Mouse (Mus musculus): Measurements from ENCODE around the gene Cib4. TPM values are rescaled to one million over a fixed set of nuclear protein-coding genes. Genes with fewer than 3 reads are reported as not detected.

Cib4 gene
- polyA plus RNA-seq (2016; fragmentation: Nextera tagmentation; extraction: Ambion mirVana), result not detected in 2 replicates

GRCm38 (mm10) chr5:30545698-30546097, at the start of gene Cib4:
Cib4 (minus strand) TSS chr5:30545836.
- Histone ChIP-seq H3K9ac (no peak within 1 kb of the TSS), H3K27ac (no peak within 1 kb of the TSS), H3K4me1 (peaks cover 2% of the 10 kb centered on the region; the same call in 1 of the 2 replicates), H3K4me2 (no peak within 1 kb of the TSS), H3K9me3 (no peaks in the 10 kb centered on the region), H3K36me3 (replicated peaks) (no peaks in the 10 kb centered on the region), H3K27me3 (0 out of 2 replicates have a peak, but pooled peaks cover 5% of the 10 kb centered on the region), H3K4me3 (replicated peaks) (no peak within 1 kb of the TSS)
- ATAC-seq (ENCODE audit: low FRiP score), result no peak
- WGBS, result 65% methylated on average over 2 of the region's 2 CpGs

- Histone ChIP-seq H3K27me3 (peaks cover 15% of the 10 kb centered on the region), H3K4me3 (replicated peaks) (no peak overlapping the region), H3K36me3 (replicated peaks) (no peaks in the 10 kb centered on the region), H3K9ac (no peak overlapping the region), H3K27ac (no peak overlapping the region), H3K4me1 (peaks cover 20% of the 10 kb centered on the region; the same call in 1 of the 2 replicates), H3K4me2 (no peak overlapping the region), H3K9me3 (no peaks in the 10 kb centered on the region)
- ATAC-seq (ENCODE audit: low FRiP score), result no peak
- WGBS, result 33% methylated on average over 6 of the region's 6 CpGs
Measured at GRCm38 (mm10) chr5:30594953-30595560, 49.4 kb upstream of the Cib4 start.

- peaks cover 26% of the 10 kb centered on the region for H3K27me3 ChIP-seq
- H3K27ac ChIP-seq, result no peak overlapping the region
- H3K4me1 ChIP-seq, result peaks cover 21% of the 10 kb centered on the region
- H3K4me3 ChIP-seq (replicated peaks), result no peak overlapping the region
- H3K36me3 ChIP-seq (replicated peaks), result no peaks in the 10 kb centered on the region
- H3K9me3 ChIP-seq, result no peaks in the 10 kb centered on the region
- H3K9ac ChIP-seq, result no peak overlapping the region
- no peak for ATAC-seq (ENCODE audit: low FRiP score)
- H3K4me2 ChIP-seq, result no peak overlapping the region
- 52% methylated on average over 10 of the region's 10 CpGs for WGBS
Measured at GRCm38 (mm10) chr5:30593811-30594504, 48.3 kb upstream of the Cib4 start.

- no peaks in the 10 kb centered on the region for H3K36me3 ChIP-seq (replicated peaks)
- H3K27ac ChIP-seq, result no peak overlapping the region
- peaks cover 27% of the 10 kb centered on the region for H3K4me1 ChIP-seq
- H3K4me2 ChIP-seq, result no peak overlapping the region
- H3K9ac ChIP-seq, result no peak overlapping the region
- no peak overlapping the region for H3K4me3 ChIP-seq (replicated peaks)
- H3K27me3 ChIP-seq, result peaks cover 32% of the 10 kb centered on the region
- no peak for ATAC-seq (ENCODE audit: low FRiP score)
- H3K9me3 ChIP-seq, result no peaks in the 10 kb centered on the region
- WGBS, result 82% methylated on average over 11 of the region's 11 CpGs
Measured at GRCm38 (mm10) chr5:30593360-30593759, 47.7 kb upstream of the Cib4 start.

DNA sequence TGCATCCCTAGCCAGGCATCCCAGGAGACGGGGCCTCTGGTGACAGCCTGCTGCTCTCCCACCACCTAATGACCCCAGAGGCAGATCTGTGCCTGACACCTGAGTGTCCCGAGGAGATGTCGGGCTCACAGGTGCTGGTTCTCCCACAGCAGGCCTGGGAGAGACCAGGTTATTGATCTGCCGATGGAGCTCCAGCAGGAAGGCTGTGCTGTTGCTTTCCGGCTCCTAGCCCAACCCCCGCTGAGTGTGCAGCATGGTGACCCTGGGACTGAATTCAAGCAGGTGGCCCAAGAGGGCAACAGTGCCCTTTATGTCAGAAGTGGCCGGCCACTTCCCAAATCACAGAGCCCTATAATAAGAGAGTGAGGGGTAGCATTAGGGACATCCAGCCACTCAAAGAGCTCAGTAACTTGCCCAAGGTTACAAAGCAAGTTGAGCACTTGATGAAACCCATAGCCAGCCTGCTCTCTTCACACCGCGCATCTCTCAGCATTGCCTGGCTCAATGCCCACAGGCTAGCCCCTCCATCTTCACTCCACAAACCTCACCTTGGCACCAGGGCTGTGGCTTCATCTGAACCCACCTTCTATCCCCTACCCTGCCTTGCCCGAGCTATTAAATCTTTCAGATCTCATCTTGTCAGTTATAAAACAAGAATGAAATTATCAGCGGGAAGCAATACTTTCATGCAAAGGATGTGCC, 46.8 kb upstream of the Cib4 start:
- Histone ChIP-seq H3K9ac (no peak overlapping the region), H3K4me1 (peaks cover 29% of the 10 kb centered on the region), H3K4me3 (replicated peaks) (no peak overlapping the region), H3K27me3 (peaks cover 41% of the 10 kb centered on the region), H3K4me2 (no peak overlapping the region), H3K27ac (no peak overlapping the region), H3K36me3 (replicated peaks) (no peaks in the 10 kb centered on the region), H3K9me3 (no peaks in the 10 kb centered on the region)
- ATAC-seq (ENCODE audit: low FRiP score), result no peak
- WGBS, result 84% methylated on average over 11 of the region's 11 CpGs

DNA sequence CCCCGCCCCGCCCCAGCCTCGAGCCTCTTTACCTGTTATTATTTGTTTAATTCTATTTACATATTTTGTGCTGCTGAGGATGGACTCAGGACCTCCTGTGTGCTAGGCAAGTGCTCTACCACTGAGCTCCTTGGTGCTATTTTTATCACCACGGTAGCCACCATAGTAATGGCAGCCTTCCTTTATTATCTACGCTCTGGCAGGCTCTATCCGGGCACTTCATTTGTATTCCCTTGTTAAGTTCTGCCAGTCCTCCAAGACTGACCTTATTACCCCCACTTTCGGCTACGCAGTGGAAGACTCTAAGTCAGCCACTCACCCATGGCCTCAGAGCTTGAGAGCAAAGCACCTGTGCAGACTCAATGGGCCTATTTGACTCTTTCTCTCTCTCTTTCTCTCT, 46.1 kb upstream of the Cib4 start:
- Histone ChIP-seq H3K4me1 (peaks cover 29% of the 10 kb centered on the region), H3K4me3 (replicated peaks) (no peak overlapping the region), H3K4me2 (no peak overlapping the region), H3K9ac (no peak overlapping the region), H3K27me3 (peaks cover 47% of the 10 kb centered on the region), H3K36me3 (replicated peaks) (no peaks in the 10 kb centered on the region), H3K27ac (no peak overlapping the region), H3K9me3 (no peaks in the 10 kb centered on the region)
- WGBS, result 81% methylated on average over 8 of the region's 8 CpGs
- ATAC-seq (ENCODE audit: low FRiP score), result no peak

GRCm38 (mm10) chr5:30591205-30591731, 45.6 kb upstream of the Cib4 start:
- Histone ChIP-seq H3K27me3 (peaks cover 53% of the 10 kb centered on the region), H3K9ac (no peak overlapping the region), H3K27ac (no peak overlapping the region), H3K36me3 (replicated peaks) (no peaks in the 10 kb centered on the region), H3K4me1 (peaks cover 29% of the 10 kb centered on the region), H3K4me3 (replicated peaks) (no peak overlapping the region), H3K4me2 (no peak overlapping the region), H3K9me3 (no peaks in the 10 kb centered on the region)
- no peak for ATAC-seq (ENCODE audit: low FRiP score)
- WGBS, result 55% methylated on average over 5 of the region's 5 CpGs

DNA sequence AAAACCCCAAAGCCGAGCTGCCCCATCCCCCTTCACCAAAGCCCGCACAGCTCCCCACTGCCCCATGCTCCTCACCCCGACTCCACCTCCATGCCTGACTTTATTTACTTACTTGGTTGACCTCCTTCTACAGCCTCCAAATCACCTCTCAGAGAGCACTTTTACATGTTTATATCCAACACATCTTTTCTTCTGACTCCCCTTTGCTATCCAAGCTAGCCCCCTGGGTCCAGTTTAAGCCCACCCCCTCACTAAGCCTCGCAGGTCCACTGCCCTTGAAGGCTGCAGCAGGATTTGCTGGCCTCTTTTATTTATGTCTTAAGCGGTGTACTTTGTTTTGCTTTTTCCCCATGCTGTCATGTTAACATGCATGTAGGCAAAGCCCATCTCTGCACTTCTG, 44.6 kb upstream of the Cib4 start:
- H3K4me3 ChIP-seq (replicated peaks), result no peak overlapping the region
- H3K36me3 ChIP-seq (replicated peaks), result no peaks in the 10 kb centered on the region
- H3K9me3 ChIP-seq, result no peaks in the 10 kb centered on the region
- peaks cover 59% of the 10 kb centered on the region for H3K27me3 ChIP-seq
- H3K4me1 ChIP-seq, result peaks cover 27% of the 10 kb centered on the region
- no peak overlapping the region for H3K9ac ChIP-seq
- no peak overlapping the region for H3K27ac ChIP-seq
- H3K4me2 ChIP-seq, result no peak overlapping the region
- WGBS, result 79% methylated on average over 5 of the region's 5 CpGs
- ATAC-seq (ENCODE audit: low FRiP score), result no peak

- H3K4me3 ChIP-seq (replicated peaks), result no peak overlapping the region
- WGBS, result 87% methylated on average over 3 of the region's 3 CpGs
- no peak overlapping the region for H3K9ac ChIP-seq
- H3K36me3 ChIP-seq (replicated peaks), result no peaks in the 10 kb centered on the region
- H3K27ac ChIP-seq, result no peak overlapping the region
- ATAC-seq (ENCODE audit: low FRiP score), result no peak
- H3K4me2 ChIP-seq, result no peak overlapping the region
- H3K9me3 ChIP-seq, result no peaks in the 10 kb centered on the region
- H3K4me1 ChIP-seq, result peaks cover 21% of the 10 kb centered on the region
- peaks cover 59% of the 10 kb centered on the region for H3K27me3 ChIP-seq
Measured at GRCm38 (mm10) chr5:30589546-30589945, 43.9 kb upstream of the Cib4 start.

GRCm38 (mm10) chr5:30589069-30589468, 43.4 kb upstream of the Cib4 start:
- Histone ChIP-seq H3K27me3 (peaks cover 59% of the 10 kb centered on the region), H3K4me1 (peaks cover 16% of the 10 kb centered on the region), H3K36me3 (replicated peaks) (no peaks in the 10 kb centered on the region), H3K27ac (no peak overlapping the region), H3K4me3 (replicated peaks) (peak overlapping the region; percentile 51), H3K4me2 (peak overlapping the region; percentile 97), H3K9ac (peak overlapping the region; percentile 67; the same call in 1 of the 2 replicates), H3K9me3 (no peaks in the 10 kb centered on the region)
- WGBS, result 25% methylated on average over 4 of the region's 4 CpGs
- ATAC-seq (ENCODE audit: low FRiP score), result no peak

GRCm38 (mm10) chr5:30588301-30588968, 42.8 kb upstream of the Cib4 start:
- under 1% methylated on average over 70 of the region's 70 CpGs for WGBS
- Histone ChIP-seq H3K27ac (0 out of 2 replicates have a peak overlapping the region, but pooled peaks have one; percentile 36), H3K4me1 (peaks cover 10% of the 10 kb centered on the region), H3K27me3 (peaks cover 66% of the 10 kb centered on the region), H3K4me3 (replicated peaks) (peak overlapping the region; percentile 51), H3K4me2 (peak overlapping the region; percentile 97), H3K9ac (peak overlapping the region; percentile 67), H3K9me3 (no peaks in the 10 kb centered on the region), H3K36me3 (replicated peaks) (no peaks in the 10 kb centered on the region)
- ATAC-seq (ENCODE audit: low FRiP score), result peak; percentile 82

All from forebrain, embryonic 12.5 days (tissue).